11 mouse cellular contexts compared by ENCODE assay signal in the genomic region with DNA sequence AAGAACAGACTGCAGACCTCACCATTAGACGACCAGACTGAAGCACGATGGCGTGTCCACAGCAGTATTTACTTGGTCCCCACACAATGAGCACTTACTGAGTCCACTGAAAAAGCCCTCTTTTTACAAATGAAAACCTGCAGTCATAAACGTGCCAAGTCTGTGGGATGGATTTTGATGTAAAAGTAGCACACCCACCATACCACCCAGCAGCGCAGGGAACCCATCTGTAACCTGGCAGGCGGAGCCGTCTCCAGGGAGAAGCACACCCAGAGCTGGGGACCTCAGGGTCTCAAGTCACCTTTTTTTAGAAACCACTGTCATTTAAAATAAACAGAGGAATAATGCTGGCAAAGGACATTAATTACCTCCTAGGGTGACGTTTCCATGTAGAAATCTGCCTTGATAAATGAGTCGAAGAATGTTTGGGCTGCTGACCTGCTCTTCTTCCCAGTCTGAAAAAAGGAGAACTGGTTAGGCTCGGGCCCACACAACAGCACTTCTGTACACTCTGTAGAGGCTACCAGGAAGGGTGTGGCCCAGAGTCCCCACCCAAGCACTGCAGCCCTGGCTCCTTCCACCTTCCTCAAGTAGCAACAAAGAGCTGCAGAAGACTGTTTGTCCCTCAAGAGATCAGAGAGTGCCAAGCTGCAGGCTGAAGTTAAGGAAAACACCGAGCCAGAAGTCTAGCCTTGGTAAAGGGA. TPM values are rescaled to one million over a fixed set of nuclear protein-coding genes. Genes with fewer than 3 reads are reported as not detected.
DNase-seq lines count a peak whose midpoint lies in the region; ATAC-seq and TF ChIP-seq lines count a peak whose summit lies in the region.
"Had no signal": no experiment of that assay in that cellular context is flagged by ENCODE, and none has a peak within 500 bp of the region (broad histone marks: within the 10 kb centered on the region; RNA-seq: fewer than 3 reads in every experiment).

No protein-coding gene starts in this region.

- no peaks in the 10 kb centered on the region for H3K36me3 ChIP-seq in liver, embryonic 14.5 days (replicated peaks; ENCODE audit: control insufficient read depth, insufficient read depth, low read depth)

- no peak overlapping the region for H3K27ac ChIP-seq in liver, embryonic 14.5 days
- H3K27ac ChIP-seq: hindbrain, embryonic 13.5 days; midbrain, embryonic 12.5 days had no signal

- TF ChIP-seq CTCF in liver, embryonic 14.5 days (IDR thresholded peaks at IDR 0.05; ENCODE audit: low read depth) = no peak

- peak; percentile 44 for ATAC-seq in activated CD4-positive, CD25-positive, alpha-beta regulatory T cell, adult 4 months
- peak; percentile 77 for ATAC-seq in liver, embryonic 14.5 days (ENCODE audit: insufficient read depth)
- ATAC-seq in neutrophil, adult 5-6 weeks (ENCODE audit: extremely low read depth, insufficient number of reproducible peaks, low FRiP score, poor library complexity, severe bottlenecking) = peak; percentile 79

- no peak overlapping the region for H3K4me3 ChIP-seq in liver, embryonic 14.5 days (ENCODE audit: insufficient read depth in 1 of 2, low read depth in 2 of 2, low read length in 2 of 2)
- H3K4me3 ChIP-seq: hindbrain, embryonic 13.5 days; midbrain, embryonic 12.5 days had no signal

- no peak for TF ChIP-seq EP300 in liver, embryonic 14.5 days (IDR thresholded peaks at IDR 0.05; ENCODE audit: low read depth)

- H3K9ac ChIP-seq in liver, embryonic 14.5 days (replicated peaks) = no peak overlapping the region
- H3K9ac ChIP-seq: hindbrain, embryonic 13.5 days; midbrain, embryonic 12.5 days had no signal

- H3K4me1 ChIP-seq in liver, embryonic 14.5 days (replicated peaks; ENCODE audit: control insufficient read depth in 2 of 2, insufficient read depth in 2 of 2, low read length in 1 of 2) = peaks cover 5 to 23% of the 10 kb centered on the region in 2 experiments
- H3K4me1 ChIP-seq: midbrain, embryonic 12.5 days had no signal

- intact Hi-C loops in heart, postnatal 10 days (cut with DNase I) = no loop called here

- H3K4me2 ChIP-seq in liver, embryonic 14.5 days (ENCODE audit: low read depth) = peak overlapping the region; percentile 3; the same call in 1 of the 2 replicates
- H3K4me2 ChIP-seq: hindbrain, embryonic 13.5 days; midbrain, embryonic 12.5 days had no signal

- WGBS in liver, embryonic 14.5 days (ENCODE audit: insufficient replicate concordance) = 41% methylated on average over 11 of the region's 11 CpGs

- no peaks in the 10 kb centered on the region for H3K27me3 ChIP-seq in liver, embryonic 14.5 days (ENCODE audit: control insufficient read depth, insufficient read depth, low read length)
- H3K27me3 ChIP-seq: hindbrain, embryonic 13.5 days; midbrain, embryonic 12.5 days had no signal

- no peaks in the 10 kb centered on the region for H3K9me3 ChIP-seq in liver, embryonic 14.5 days (ENCODE audit: control insufficient read depth, low read length)
- H3K9me3 ChIP-seq: hindbrain, embryonic 13.5 days; midbrain, embryonic 12.5 days had no signal

- DNase-seq in heart, adult 11 months = peak; percentile 96
- DNase-seq in heart, postnatal 10 days = no peak
- peak; percentile 17 to 30 (median 26) for DNase-seq in liver, embryonic 14.5 days (ENCODE audit: low read depth in 3 of 3, low spot score in 3 of 3)
- DNase-seq in cerebellum, adult 11 months = no peak
- DNase-seq in adrenal gland, postnatal 36 days = no peak
- DNase-seq in testis, postnatal 10 days (ENCODE audit: low spot score) = no peak
- DNase-seq: layer of hippocampus, postnatal 36 days had no signal

RNA-seq across cellular contexts. Expression of a gene that starts 43.5 kb away (rescaled TPM):
- 10 to 100 TPM; 80.1 to 96.8 TPM for total RNA-seq in heart, postnatal 10 days (2021)
- polyA plus RNA-seq in activated CD4-positive, CD25-positive, alpha-beta regulatory T cell, adult 4 months (2017; shearing (Covaris generic)) = 100 to 1,000 TPM in 1 of 2 experiments, 10 to 100 TPM in 1; 86.3 to 124 TPM
- polyA plus RNA-seq in liver, embryonic 14.5 days (2012; rRNA removed) = 5.7 and 6.3 TPM in 2 replicates
- polyA plus RNA-seq in liver, embryonic 14.5 days (2014; fragmentation: Nextera tagmentation; extraction: Ambion mirVana) = 16.0 and 17.2 TPM in 2 replicates
- 186 and 187 TPM in 2 replicates for total RNA-seq in neutrophil, adult 5-6 weeks (2017)
- 100 to 1,000 TPM; 145 to 188 TPM for total RNA-seq in adrenal gland, postnatal 36 days (2021)

Comparison
In these comparisons a context has a peak if more than half of its experiments do, and no peak if none do; other contexts are left out.
1. DNase-seq: peak in heart, adult 11 months (single experiment) and liver, embryonic 14.5 days (3 of 3); none in heart, postnatal 10 days (0 of 2), cerebellum, adult 11 months (single experiment), adrenal gland, postnatal 36 days (0 of 2) and testis, postnatal 10 days (single experiment).
2. Peak in every context shown above with its lines, with median percentiles within 50 percentile points of each other: ATAC-seq.